Mouse (Mus musculus): ENCODE measurements around the gene Inip.

Inip gene

GRCm38 (mm10) chr4:59772171-59772879 lies 29.1 kb downstream of the Inip start:
- DNase-seq (ENCODE audit: low spot score), result no peak

- DNase-seq (ENCODE audit: low spot score), result no peak
Observed at GRCm38 (mm10) chr4:59767717-59768116, 33.7 kb downstream of the Inip start.

GRCm38 (mm10) chr4:59765385-59766005 lies 35.9 kb downstream of the Inip start:
- no peak for DNase-seq (ENCODE audit: low spot score)

- DNase-seq (ENCODE audit: low spot score), result no peak
Observed at GRCm38 (mm10) chr4:59764950-59765349, 36.4 kb downstream of the Inip start.

- no peak for DNase-seq (ENCODE audit: low spot score)
Observed at GRCm38 (mm10) chr4:59761365-59761729, 40.0 kb downstream of the Inip start.

DNA sequence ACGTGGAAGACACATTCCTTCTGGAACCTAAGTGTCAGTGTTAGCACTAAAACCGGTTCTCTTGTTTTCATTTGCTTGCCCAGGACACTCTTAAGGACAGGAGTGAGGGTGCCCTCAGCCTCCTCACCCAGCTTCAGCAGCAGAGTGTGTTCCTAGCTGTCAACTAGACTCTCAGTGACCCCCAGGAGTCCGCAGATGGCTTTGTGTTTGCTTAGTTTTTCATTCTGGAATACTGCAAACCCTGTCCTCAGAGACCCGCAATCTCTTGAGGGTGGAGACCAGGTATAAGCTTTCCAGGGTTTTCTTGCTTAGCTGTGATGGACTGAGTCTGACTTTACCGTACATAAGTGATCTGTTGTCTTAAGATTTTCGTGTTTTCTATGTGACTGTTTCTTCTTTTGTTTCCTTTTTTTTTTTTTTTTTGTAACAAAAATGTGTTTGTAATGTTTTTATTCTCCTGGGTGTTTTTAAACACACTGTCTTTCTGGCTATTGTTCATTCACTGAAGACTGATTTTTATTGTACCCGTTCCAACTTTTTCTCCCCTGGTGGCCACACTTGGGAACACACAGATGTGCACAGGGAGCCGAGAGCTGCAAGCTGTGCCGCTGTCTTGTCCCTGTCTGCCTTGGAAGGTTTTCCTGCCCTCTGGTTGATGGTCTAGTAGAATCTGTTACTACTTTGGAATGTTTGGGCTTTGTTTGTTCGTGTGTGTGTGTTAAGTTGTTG lies 40.6 kb downstream of the Inip start:
- DNase-seq (ENCODE audit: low spot score), result no peak

- no peak for DNase-seq (ENCODE audit: low spot score)
Observed at GRCm38 (mm10) chr4:59760016-59760415, 41.4 kb downstream of the Inip start.

DNA sequence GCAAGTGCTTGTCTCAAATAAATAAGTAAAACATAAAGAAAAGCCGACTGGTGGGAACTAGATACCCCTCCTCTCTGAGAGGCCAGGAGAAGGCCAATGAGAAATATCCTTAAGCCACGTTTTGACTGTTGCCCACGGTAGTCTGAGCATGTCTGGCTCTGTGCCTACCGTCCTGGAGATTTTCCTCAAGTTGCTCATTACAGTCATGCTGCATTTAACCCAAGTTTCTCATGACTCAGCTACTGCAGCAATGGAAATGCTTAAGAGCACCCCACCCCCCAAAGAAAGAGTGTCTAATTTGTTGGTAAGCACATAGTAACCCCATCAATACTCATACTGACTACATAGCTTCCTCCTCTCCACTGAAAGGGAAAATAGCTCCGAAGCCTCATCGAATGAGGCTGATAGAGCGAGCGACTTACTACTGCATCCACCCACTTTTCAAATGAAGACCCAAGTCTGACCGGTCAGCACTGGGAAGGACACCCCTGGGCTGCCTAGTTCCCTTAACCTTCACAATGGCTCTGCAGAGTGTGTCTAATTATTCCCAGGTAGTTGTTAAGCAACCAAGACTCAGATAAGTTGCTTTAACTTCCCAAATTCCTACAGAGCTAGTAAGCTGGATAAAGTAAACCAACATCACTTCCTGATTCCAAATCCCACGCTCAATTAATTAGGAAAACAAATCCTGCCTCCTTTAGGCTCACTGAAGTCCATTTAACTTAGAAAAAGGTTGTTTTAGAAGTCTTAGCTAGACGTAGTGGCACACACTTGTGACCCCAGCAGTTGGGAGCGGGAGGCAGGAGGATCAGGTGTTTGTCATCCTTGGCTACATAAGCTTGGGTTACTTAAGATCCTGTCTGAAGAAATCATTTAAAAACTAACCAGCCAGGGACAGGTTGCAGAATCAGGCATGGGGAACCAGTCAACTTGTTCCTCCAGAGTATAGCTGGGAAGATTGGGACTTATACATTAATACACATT lies 43.6 kb downstream of the Inip start:
- DNase-seq (ENCODE audit: low spot score), result no peak

GRCm38 (mm10) chr4:59756332-59757082 lies 44.9 kb downstream of the Inip start:
- DNase-seq (ENCODE audit: low spot score), result peak; percentile 71

DNA sequence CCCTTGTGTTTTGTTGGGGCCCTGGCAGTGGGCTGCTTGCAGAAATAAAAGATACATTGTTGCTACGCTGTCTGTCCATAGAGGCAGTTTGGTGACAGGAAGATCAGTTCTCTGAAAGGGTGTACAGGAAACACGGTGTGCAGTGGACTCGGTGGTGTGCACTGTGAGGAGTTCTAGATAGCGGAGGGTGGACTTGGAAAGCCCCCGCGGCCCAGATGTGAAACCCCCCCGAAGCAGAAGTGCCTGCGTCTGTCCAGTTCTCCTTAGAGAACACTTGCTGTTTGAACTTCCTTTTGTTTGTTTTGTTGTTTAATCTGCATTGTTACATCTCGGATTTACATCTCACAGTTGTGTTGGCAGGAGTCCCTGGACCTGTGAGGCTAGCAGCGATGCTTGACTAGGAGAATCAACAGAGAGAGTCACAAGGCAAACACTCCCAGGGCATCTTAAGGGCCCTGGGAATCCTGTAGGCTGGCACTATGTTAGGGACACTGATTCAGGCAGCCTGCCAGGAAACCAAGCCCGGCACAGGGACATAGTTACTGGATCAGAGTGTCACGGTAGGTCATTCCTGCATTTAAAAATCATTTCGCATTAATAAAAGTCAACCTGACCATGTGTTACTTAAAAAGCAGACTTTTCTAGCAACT lies 47.8 kb downstream of the Inip start:
- no peak for DNase-seq (ENCODE audit: low spot score)

DNA sequence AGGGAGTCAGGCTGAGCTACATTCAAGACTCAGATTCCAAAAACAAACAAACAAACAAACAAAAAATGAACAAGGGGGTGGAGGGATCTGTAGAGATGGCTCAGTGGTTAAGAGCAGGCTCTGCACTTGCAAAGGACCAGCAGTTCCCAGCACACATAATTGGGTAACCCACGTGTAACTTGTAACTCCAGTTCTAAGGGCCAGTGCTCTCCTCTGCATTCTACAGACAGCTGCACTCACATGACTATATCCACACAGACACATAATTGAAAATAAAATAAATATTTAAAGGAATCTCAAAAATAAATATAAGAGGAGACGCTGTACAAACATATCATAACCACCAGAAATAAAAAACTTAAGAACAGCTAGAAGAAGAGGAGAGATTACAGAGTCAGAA lies 61.5 kb downstream of the Inip start:
- DNase-seq (ENCODE audit: low spot score), result no peak

GRCm38 (mm10) chr4:59739321-59739720 lies 62.1 kb downstream of the Inip start:
- no peak for DNase-seq (ENCODE audit: low spot score)

DNA sequence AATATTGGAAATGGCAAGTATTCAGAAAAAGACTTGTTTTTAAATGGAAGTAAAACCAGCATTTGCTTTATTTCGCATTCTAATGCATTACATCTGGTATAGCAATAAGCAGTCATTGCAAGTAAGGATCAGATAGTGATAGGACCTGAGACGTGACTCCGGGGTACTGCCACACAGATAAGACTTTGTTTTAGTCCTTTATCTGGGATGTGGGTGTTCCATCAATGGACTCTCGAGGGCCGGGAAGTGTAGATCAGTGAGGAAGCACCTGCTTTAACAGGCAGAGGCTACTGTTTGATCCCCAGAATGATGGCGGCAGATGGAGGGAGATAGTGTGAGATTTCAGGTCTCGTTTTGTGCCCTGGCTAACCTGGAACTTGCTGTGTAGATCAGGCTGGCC lies 69.8 kb downstream of the Inip start:
- DNase-seq (ENCODE audit: low spot score), result no peak

DNA sequence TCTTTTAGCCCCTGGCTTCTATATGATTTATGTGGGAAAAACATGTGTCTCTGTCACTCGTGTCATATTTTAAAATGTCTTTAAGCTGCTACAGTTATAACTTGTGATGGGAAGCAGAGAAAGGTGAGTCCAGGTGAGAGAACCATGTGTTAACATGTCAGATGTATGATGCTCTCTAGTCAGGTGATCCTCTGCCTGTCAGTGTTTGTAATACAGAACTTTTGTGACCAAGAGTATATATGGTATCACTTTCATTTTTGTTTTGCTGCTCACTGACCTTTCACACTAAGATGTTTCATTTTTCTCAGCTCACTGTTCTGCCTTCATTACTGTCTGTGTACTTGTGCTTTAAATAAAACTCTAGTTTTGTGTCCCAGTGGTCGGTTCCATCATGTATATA lies 72.5 kb downstream of the Inip start:
- DNase-seq (ENCODE audit: low spot score), result no peak

DNA sequence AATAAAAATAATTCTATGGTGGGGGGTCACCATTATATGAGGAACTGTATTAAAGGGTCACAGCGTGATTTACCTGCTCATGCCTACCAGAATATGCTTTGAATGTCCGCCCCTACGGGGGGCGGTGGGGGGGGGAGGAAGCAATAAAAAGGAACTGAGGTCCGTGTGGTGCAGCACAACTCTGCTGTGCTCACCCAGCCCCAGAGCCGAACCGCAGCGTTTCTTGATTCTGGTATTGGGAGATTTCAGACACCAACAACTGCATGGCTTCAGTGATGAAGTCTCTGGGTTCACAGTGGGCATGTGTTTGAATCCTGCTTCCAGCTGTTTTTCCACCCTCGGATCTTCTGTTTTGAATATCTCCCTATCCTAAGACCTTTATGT lies 73.5 kb downstream of the Inip start:
- DNase-seq (ENCODE audit: low spot score), result no peak

- DNase-seq (ENCODE audit: low spot score), result no peak
Observed at GRCm38 (mm10) chr4:59727187-59727877, 74.1 kb downstream of the Inip start.

- DNase-seq (ENCODE audit: low spot score), result no peak
Observed at GRCm38 (mm10) chr4:59726501-59726900, 74.9 kb downstream of the Inip start.

DNA sequence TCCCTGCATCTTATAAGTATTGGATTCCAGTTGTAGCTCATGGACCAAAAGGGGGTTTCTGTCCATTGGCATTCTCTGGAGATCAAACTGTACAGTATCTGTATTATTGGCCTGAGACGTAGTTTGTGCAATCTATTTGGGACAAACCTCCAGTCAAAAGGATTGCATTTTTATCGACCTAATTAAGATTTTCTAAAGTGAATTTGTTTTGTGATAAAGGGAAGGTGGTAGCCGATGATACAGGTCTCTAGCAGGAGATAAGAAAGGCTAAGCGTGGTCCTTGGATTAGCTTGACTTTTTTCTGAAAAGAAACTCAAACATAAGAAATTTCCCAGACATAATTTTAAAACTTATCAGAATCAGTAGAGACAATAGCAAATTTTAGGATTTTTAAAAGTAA lies 75.8 kb downstream of the Inip start:
- no peak for DNase-seq (ENCODE audit: low spot score)

DNA sequence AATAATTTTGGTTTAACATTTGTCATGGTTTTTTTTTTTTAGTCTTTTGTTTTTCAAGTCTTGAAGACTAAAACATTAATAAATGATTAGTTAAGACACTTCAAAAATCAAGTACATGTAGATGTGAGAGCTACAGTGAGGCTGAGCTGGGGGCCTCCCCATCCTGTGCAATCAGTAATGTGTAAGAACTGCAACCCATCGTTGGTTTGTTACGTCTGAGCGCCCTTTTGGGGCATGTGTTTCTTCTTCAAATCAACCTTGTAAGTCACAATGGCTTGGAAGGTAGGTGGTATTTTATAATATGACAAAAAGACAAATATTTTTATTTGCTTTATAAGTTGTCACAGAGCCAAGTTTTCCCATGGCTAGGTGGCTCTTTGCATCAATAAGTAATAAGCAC lies 79.6 kb downstream of the Inip start:
- DNase-seq (ENCODE audit: low spot score), result no peak

Measured in layer of hippocampus, adult 11-12 months (tissue).